Mouse (Mus musculus) thymus, postnatal 10 days (tissue): ENCODE results near the gene Fgf11.

Experiments used
- DNase-seq, 2 experiments: peaks; one replicate each; pipeline ENCODE4 v3.0.0; 2021; ENCODE audit warnings: low spot score in 2 of 2

Fgf11 gene

DNA sequence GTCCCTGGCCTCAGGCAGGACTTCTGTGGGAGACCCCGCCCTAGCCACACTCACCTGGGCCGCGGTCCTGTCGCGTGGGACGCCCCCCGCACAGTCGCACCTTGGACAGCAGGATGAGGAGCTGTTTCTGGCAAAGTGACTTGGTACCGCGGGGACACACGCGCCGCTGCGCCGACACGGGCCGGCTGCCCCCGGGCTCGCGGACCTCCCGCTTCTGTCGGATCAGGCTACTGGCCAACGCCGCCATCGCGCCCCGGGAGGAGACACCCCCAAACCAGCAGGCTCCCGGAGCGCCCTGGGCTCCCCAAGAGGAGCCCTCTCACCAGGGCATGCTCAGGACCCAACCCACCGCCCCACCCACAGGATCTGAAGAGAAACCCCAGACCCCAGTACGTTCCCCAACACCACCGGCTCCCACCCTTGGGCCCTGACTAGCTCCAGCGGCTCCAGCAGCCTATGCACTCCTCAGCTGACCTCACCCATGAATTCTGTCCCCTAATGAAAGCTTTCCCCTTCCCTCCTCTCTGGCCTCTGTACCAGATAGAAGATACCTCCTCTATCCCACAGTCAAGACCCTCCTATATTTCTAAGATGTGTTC lies at the start of gene Fgf11:
Gene Fgf11 (minus strand): TSS at position 479 of the 599 bp plus-strand sequence.
- no peak for DNase-seq

DNA sequence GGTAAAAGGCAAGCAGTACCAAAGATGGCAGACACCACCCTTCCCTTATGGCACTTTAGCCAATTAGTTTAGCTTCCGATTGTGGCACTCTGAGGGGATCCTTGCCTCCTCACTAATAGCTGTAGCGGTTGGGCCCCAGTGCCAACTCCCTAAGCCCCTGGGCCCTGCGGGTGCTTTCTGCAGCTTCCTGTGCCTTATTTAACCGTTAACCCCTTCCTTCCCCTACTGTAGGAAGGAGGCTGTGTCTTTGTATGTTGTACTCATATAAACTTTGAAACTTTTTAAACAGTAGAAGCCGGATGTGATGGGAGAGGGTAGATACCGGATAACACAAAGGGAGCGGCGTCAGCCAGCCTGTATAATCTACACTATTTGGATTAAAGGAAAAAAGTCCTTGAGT lies 49.1 kb upstream of the Fgf11 start:
- DNase-seq, result peak; percentile 56 to 60

DNA sequence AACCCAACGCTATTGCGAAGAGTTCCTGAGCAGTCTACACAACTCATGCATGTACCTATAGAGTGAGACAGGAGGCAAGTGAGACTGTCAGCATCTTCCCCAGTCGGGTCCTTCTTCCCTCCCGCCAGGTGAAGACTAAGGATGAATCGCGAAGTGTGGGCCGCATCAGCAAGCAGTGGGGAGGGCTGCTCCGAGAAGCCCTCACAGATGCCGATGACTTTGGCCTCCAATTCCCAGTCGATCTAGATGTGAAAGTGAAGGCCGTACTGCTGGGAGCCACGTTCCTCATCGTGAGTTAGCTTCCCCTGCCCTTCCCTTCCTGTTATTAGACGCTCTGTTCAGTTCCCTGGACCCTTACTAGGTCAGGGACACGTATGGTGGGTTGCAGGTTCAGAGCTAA lies 48.2 kb upstream of the Fgf11 start:
- no peak for DNase-seq

DNA sequence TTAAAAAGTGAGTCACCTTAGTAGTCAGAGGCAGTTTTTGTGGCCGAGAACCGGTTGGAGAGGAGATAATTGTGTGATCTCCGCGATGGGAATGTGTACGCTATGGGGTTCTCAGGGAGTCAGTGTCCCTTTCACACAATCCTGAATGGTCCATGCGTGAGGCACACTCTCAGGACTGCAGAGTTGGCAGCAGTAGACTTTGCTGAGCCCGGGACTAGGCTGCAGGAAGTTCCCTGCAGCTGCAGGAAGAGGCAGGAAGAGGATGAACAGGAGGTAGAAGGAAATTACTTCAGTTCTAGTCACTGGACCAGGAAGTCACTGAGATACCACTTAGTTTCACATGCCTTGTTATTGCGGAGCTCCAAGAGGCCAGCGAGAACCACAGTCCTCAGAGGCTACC lies 47.5 kb upstream of the Fgf11 start:
- no peak for DNase-seq

DNA sequence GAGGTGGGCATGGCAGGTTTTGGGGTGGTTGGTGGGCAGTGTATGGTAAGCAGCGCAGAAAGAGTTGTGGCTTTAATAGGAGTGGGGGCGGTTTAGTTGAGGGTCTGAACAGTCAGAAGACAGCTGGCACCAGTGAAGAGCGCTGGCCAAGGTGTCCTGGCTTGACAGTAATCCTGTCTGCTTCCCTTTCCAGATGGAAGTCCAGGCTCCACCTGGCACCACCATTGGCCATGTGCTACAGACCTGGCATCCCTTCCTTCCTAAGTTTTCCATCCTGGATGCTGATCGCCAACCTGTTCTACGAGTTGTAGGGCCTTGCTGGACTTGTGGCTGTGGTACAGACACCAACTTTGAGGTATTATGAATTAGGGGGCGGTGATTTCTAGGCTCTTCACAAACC lies 46.4 kb upstream of the Fgf11 start:
- DNase-seq, result no peak

DNA sequence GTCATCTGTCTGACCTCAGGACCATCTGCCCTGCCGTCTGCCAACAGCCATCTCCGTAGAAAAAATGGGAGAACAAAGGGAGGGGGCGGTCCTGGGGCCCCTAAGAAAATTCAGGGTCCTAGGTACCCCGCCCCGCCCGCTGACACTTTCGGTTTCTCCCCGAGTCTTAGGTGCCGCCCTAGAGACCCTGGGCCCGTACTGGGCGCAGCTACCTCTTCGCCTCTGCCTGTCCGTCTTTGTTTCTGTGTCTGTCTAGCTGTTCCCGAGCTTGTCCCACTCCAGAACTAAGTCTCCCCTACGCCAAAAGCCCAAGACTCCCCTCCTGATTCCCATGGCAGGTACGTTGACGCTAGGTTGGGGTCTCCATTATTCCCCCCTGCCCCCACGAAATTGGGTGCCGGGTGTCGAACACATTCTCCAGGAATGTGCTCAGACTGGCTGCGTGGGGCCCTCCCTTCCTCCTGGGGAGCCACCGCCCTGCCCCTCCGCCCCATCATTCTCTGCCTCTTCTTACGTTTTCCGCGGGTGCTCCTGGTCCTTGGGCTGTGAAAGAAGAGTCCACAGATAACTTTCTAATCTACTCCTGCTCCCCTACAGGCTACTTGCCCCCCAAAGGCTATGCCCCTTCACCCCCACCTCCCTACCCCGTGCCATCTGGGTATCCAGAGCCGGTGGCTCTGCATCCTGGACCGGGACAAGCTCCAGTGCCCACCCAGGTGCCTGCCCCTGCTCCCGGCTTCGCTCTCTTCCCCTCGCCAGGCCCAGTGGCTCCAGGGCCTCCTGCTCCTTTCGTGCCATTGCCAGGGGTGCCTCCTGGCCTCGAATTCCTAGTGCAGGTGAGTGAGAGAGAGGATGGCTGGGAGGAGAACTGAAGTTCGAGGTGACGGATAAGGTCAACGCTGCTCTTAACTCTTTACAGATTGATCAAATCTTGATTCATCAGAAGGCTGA lies 45.4 kb upstream of the Fgf11 start:
- DNase-seq, result no peak

DNA sequence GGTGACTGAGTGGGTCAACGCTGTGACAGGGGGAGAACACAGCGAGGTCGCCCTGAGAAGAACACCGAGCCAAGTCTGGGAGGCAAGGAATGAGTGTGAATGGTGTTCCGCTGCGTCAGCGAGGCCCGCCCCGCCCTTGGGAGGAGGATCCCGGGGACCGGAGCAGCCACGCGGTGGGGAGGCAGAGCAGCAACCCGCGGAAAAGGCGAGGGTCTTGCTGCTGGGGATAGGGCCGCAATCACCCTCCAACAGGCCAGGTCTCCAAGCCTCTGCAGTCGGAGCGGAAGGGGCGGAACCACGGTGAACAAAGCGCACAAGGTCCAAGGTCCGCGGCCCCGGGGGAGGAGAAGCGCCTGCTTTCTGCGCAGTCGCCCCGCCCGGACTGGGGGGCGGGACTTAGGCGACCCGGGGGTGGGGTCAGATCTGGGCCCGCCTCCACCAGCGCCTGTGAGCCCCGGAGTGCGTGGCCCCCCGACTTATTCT lies 44.6 kb upstream of the Fgf11 start, which contains the start of gene Plscr3:
Gene Plscr3 (plus strand): TSS at position 179 of the 483 bp plus-strand sequence.
- DNase-seq, result peak; percentile 88 to 92

DNA sequence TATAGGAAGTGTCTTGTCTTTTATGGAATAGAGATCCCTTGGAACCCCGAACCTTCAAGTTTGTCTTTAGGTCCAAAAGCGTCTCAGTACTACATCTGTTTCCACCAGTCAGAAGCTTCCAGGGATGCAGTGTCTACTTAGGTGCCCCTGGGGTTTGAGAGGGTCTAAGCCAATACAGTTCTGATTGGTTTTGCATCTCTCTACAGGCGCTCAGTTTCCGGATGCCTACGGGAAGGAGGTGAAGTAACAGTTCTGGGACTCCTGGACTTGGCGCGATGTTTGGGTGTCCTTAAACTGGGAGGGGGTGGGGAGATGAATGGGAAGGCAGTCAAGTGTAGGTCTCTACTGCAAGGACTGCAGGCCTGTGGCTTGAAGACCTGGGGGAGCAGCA lies 37.1 kb upstream of the Fgf11 start:
- DNase-seq, result no peak

DNA sequence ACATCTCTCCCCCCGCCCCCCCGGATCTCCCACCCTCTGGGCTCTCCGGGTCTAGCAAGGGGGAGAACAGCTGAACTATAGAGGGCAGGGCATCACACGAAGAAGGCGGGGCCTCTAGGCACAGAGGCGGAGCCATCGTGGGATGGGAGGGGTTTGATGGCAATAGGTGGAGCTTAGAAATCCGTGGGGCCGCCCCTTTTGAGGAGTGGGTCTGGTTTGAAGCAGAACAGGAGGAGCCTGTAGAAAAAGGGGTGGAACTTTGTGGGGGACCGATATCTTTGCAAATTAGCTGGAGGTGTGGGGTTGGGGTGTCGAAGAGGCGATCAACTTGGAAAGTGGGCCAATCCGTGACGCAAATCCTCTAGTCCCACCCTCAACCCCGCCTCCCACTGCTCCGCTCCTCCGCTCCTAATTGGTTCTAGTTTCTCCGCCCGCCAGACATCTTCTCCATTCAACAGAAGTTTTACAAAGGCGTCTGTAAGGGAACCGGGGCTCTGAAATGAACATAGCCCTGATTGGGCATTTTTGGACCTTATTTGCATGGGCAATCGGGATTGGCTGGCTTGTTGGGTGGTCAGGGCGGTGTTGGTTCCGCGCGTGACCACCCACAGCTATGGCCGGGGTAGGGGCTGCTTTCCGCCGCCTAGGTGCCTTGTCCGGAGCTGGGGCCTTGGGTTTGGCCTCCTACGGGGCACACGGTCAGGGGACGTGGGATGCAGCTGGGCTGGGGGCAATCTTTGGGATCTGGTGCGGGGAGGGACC lies 36.5 kb upstream of the Fgf11 start, which contains the start of gene Tmem256:
Gene Tmem256 (plus strand): TSS at position 563 of the 762 bp plus-strand sequence.
- DNase-seq, result peak; percentile 87 to 89

DNA sequence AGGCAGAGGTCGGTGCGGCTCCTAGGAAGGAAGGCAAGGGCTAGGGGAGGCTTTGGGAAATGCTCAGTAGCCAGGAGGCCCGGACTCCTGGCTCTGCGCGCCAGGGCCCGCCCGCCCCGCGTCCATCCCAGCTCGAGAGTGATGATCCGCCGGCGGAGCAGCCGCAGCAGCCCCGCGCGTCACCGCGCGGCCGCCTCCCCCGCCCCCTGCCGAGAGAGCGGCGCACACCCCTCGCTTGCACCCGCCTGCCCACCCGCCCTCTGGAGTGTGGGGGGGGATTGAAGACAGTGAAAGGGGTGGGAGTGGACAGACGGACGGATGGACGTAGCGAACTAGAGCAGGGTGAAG lies 35.9 kb upstream of the Fgf11 start, which contains the start of gene Nlgn2:
Gene Nlgn2 (minus strand): TSS at position 181 of the 348 bp plus-strand sequence.
- DNase-seq, result no peak

DNA sequence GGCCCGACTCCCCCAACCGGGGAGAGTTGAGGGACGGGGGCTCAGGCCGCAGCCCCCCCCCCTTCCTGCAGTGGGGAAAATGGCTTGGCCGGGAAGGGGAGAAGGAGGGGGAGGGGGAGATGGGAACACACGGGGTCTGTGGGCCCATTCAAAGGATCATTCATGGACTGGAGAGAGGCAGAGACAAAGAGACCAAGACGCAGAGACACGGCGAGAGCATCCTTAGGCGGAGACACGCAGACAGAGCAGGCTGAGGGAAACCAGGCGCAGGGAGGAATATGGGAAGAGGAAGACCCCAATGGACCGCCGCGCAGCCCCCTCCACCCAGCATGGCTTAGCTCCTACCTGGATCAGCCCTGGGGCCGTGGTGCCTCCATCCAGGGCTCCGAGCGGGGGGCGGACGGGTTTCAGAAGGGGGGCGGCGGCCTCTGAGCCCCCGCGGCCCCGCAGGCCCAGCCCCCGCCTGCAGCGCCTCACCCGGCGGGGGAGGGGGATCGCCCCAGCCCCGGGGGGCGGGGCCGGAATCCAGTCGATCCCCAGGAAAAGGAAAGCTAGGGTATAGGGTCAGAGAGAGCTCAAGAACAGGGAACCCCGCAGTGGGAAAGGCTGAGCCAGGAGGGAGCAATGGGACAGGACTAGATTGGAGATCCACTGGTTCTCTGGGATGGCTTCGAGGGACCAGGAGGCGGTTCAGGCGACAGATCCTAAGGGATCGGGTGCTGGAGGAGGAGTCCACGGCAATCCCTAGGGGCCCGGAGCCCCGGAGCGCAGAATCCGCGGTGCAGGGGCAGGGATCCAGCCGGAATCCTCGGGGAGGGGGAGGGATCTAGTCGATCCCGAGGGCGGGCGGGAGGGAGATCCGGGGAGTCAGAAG lies 35.3 kb upstream of the Fgf11 start:
- no peak for DNase-seq

DNA sequence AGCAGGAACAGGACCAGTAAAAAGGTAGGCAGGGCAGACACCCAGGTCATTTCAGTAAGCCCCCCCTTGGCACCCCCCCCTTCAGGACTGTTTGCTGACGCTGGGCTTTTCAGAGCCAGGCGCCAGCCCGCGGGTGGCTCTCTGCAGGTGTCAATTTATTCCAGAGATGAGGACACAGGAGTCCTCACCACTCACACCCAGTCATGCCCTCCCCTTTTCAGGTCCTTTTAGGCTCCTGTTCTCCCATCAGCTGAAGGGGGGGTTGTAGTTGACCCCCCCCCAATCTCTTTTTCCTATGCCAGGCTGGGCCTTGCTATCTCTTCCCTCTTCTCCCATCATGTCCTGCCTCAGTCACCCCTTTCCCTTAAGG lies 34.3 kb upstream of the Fgf11 start:
- no peak for DNase-seq

DNA sequence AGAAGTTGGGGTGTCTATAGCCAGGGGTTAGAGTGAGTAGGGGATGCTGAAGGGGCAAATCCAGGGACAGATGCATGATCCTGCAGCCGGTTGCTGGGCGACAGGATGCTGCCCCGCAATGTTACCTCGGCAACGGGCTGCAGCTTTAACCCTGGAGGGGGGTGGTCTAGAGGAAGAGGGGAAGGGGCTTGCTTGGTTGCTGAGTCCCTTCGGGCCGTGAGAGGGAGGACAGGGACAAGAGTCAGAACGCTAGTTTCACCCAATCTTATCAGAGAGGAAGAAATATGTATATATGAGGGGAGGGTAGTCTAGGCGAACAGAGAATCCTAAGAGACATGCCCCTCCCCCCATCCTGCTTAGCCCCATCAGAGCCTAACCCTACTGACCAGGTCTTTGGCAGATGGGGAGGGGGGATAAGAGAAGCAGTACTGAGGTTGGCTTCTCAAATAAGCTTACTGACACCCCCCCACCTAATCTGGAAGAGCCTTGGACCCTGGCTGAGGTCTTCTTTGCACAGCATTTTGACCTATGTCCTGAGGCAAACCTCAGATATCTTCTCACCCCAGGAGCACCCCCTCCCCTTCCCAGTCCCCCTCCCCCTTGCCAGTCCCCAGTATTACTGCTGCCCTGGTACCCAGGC lies 33.8 kb upstream of the Fgf11 start:
- no peak for DNase-seq

DNA sequence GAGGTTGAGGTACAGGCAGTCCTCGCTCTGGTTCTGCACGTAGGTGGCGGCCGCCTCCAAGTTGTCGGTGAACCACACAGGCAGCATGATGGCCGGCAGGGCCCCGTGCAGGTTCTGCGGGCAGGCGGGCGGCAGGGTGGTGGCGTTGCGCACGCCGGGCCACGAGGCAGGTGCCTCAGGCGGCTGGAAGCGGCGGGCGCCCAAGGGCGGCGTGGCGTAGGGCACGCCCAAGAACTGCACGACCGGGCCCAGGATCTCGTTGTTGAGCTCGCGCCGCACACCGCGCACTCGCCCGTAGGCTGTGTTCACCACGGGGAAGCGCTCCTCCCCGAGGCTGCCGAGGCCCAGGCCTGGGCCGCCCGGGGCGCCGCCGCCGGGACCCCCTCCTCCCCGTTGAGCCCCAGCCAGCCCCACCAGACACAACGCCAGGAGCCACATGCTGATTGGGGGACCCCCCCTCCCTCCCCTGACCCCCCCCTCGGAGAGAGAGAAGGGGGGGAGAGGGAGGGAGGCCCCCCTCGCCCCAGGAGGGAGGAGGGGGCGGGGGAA lies 32.4 kb upstream of the Fgf11 start:
- DNase-seq, result peak; percentile 42 to 67

DNA sequence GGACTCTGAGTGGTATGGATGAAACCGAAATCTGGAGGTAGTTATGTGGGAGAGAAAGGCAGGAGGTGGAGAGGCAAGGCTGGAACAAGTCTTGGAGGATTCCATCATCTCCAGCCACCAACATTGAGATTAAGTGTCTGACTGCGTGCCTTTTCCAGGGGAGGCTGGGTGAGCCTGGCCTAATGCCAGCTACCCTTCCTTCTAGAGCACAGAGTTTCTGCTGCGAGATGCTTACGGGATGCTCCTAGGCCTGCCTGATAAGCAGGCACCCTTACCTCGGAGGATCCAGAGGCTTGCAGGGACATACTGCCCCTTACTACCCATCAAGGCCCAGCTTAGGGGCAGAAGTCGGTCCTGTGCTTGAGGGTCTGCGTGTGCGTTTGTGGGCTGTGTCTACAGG lies 31.9 kb upstream of the Fgf11 start:
- no peak for DNase-seq

DNA sequence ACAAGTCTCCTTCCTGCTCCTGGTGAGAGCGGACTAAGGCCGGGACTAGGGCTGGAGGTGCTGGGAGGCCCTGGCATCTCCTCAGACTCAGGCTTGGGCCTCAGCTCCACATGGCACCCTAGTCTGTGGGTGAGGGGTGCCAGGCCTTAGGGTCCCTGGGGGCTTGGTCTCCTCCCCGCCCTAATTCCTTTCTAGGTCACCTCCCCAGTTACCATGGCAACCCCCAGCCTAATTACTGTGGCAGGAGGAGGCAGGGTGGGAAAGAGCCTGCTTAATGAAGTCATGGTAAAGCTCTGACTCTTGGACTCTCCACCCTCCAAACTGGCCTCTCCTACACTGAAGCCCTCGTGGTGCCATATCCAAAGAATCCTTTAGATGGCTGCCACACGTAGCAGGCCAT lies 27.2 kb upstream of the Fgf11 start:
- no peak for DNase-seq

DNA sequence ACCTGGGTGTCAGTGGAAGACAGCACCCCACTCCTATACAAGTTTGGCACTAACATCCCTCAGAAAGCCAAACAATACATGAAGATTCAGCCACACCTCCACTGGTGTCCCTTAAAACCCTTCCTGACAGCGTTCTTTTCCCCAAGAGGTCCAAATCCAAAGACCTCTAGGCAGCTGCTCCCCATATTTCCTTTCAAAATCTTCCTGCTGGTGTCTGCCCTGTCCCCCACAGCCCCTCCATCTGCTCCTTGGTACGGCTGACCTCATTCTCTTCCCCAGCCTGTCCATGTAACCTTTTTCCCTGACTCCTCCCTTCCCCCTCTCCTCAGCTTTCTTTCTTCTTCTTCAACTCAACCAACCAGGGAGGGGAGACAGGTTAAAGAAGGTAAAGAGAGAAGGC lies 21.8 kb upstream of the Fgf11 start:
- DNase-seq, result no peak

DNA sequence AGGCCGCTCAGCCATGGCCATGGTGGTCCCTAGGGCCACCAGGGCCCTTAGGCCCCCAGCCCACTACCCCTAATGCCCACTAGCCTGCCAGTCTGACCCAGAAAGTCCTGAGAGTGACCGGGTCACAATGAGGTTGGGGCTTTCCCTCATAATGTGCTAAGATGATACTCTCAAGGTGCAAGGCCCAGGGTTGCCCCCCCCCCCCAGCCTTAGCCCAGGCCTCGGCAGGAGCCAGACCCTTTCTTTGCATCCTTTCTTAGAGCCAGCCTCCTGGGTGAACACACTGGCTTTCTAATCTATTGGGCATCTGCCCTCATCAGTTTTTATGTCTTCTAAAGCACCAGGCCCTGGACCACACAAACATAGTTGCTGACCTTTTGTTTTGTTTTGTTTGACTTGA lies 20.4 kb upstream of the Fgf11 start, which contains the start of gene Spem1:
Gene Spem1 (minus strand): TSS at position 101 of the 400 bp plus-strand sequence.
- no peak for DNase-seq

DNA sequence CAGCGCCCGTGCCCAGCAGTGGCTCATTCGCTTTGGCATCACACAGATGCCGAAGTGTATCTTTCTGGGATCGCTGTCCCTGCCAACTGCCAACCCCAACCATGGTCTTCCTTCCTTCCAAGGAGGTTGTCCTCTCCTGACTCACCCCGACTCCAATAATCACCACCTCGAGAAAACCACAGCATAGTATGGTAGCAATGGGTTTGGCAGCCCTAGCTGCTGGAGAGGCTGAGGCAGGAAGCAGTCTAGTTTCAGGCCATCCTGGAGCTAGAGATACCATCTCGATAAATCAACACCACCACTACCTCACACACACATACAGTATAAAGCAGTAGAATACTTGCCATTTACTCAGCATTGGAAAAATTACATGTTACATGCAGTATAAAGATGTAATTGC lies 17.2 kb upstream of the Fgf11 start:
- no peak for DNase-seq

DNA sequence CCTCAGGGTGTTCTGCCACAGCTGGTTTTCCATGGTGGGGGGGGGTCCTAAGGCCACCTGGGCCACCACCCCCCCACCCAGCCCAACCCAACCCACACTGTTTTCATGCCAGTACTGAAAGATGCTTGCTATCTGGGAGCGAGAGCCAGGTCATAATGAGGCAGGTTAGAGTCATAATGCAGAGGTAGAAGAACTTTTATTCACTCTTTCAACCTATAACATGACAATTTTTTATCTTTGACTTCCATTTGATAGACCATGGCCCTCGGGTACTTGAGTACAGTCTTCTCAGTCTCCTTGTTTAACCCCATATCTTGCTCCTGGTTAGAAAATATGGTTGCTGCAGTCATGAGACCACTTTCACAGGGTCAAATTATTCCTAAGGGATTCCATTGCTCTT lies 16.7 kb upstream of the Fgf11 start, which contains the start of gene Spem2:
Gene Spem2 (minus strand): TSS at position 101 of the 400 bp plus-strand sequence.
- no peak for DNase-seq
